Mouse (Mus musculus) embryo, embryonic 11.5 days (tissue): ENCODE results near the gene Olfr103.

Experiments
- DNase-seq: peaks from one replicate; pipeline ENCODE4 v3.0.0-alpha.2; 2012; ENCODE audit warnings: low read depth, low spot score

Olfr103 gene

DNA sequence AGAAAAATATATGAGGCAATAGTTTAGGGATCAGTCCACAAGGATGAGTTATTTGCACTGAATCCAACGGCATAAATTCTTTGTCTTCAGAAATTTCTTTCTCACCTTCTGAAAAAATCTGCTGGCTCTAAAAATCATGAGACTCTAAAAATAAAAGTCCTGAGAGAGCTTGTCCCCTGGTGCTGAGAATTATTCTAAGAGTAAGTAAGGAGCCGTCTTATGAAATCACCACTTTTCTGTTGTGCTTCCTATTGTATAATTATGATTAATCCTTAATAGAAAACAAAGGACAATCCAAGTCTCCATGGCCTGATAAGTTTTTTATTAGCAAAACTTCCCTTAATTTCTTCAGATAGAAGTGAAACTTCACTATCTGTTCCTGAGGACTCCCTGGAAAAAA lies at the start of gene Olfr103:
Gene Olfr103 (minus strand): TSS at position 101 of the 400 bp plus-strand sequence.
- no peak for DNase-seq

GRCm38 (mm10) chr17:37378733-37379132 lies 39.2 kb upstream of the Olfr103 start, which contains the start of gene Olfr105-ps:
Gene Olfr105-ps, plus strand, starts transcription at chr17:37379033.
- DNase-seq: no peak

GRCm38 (mm10) chr17:37359282-37359681 lies 19.8 kb upstream of the Olfr103 start, which contains the start of gene Olfr104-ps:
Gene Olfr104-ps, plus strand, starts transcription at chr17:37359582.
- DNase-seq: no peak

GRCm38 (mm10) chr17:37316954-37317353 lies 22.5 kb downstream of the Olfr103 start, which contains the start of gene Olfr102:
Gene Olfr102, minus strand, starts transcription at chr17:37317054.
- DNase-seq: no peak

DNA sequence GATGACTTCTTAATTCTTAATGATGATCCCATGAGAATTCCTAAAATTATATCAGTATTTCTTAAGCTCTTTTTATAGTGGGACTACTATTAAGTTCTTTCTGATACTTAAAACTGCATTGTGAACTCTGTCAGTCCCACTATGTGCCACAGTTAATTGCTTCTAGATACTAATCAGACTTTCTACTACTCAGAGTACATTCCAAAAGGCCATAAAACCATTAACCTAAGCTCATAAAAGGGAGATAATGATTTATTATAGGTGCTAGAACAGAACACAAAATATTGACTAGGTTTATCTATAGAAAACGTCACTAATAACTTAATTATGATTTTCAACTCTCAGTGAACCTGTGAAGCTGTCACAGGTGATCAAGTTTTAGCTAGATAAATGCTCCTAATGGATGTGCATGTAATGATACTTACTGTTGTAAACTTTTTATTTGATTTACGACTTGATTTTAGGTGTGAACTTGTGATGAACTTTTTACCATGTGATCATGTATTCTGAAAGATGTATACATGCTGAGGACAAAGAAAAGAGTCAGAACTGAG lies 29.3 kb downstream of the Olfr103 start:
- no peak for DNase-seq

DNA sequence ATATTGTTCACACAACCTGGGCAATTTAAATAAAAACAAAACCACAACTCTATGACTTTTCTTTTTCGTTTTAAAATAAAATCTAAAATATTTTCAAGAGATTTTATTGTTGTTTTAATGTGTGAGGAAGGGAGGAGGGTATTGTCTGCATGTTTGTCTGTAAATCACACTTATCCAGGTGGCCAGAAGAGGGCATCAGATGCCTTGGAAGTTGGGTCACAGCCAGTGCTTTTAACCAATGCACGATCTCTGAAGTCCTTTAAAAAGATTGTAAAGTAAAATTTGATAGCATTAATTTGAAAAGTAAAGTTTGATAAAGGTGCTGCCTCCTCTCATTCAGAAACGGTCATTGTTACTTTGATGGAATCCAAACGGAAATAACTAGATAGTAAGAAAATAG lies 31.0 kb downstream of the Olfr103 start:
- no peak for DNase-seq

- no peak for DNase-seq
These were observed 35.3 kb downstream of the Olfr103 start, which contains the start of gene Olfr101 for GRCm38 (mm10) chr17:37304213-37304612. Gene Olfr101, minus strand, starts transcription at chr17:37304313.
